In the genomic region with DNA sequence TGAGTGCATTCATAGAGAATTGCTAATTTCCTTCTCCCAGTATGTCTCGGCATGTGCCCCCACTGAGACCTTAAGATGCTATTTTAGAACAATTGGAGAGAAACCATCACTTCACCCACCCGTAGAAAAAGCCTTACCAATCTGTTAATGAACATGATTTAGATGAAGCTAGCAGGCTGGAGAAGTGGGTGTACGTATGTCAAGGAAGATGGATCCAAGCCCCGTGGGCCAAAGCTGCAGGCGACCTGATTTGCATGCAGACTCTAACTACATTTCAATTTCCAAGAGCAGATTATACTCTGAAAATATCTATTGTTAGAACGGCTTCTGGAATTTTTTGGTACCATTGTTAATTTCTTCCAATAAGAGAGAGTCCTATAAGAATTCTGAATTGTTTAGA, we compare ENCODE assay signal across 24 mouse cellular contexts.
A peak's percentile ranks its signal among the peaks of the same experiment; 100 is the strongest.
DNase-seq lines count a peak whose midpoint lies in the region; TF ChIP-seq lines count a peak whose summit lies in the region.
"Had no signal": no experiment of that assay in that cellular context is flagged by ENCODE, and none has a peak within 500 bp of the region (broad histone marks: within the 10 kb centered on the region; RNA-seq: fewer than 3 reads in every experiment).

No protein-coding gene starts in this region.

- peak overlapping the region; percentile 2; the same call in 1 of the 2 replicates for H3K27ac ChIP-seq in layer of hippocampus, adult 2 months
- H3K27ac ChIP-seq: embryonic facial prominence, embryonic 10.5 days; embryonic facial prominence, embryonic 13.5 days; forebrain, embryonic 10.5 days; forebrain, embryonic 13.5 days; heart, adult 2 months; heart, embryonic 10.5 days; hindbrain, embryonic 12.5 days; hindbrain, embryonic 15.5 days had no signal

- 87% methylated on average over 6 of the region's 6 CpGs for WGBS in lung, adult 2 months

- peak; percentile 49 for DNase-seq in layer of hippocampus, adult 11-12 months (ENCODE audit: low spot score)
- no peak for DNase-seq in layer of hippocampus, postnatal 25 days (ENCODE audit: extremely low spot score in 1 of 2, low spot score in 1 of 2)
- DNase-seq in brain, adult 2 months (ENCODE audit: low read depth, low spot score): peak; percentile 61
- DNase-seq in layer of hippocampus, adult 2 months (ENCODE audit: low spot score in 2 of 2): peak; percentile 41 to 66
- DNase-seq in layer of hippocampus, postnatal 36 days: peak; percentile 14 to 21
- DNase-seq in lung, adult 2 months: no peak
- DNase-seq in gastrocnemius, postnatal 10 days: no peak
- DNase-seq: adrenal gland, postnatal 10 days; adrenal gland, postnatal 36 days; B cell, adult 2 months; cerebellum, adult 11-12 months; cerebellum, adult 8-10 months; cerebellum, postnatal 10 days; cerebellum, postnatal 36 days; embryo, embryonic 11 days; gastrocnemius, postnatal 36 days; heart, adult 2 months had no signal

- no peak overlapping the region for H3K4me3 ChIP-seq in layer of hippocampus, adult 2 months
- H3K4me3 ChIP-seq in lung, adult 2 months (replicated peaks; ENCODE audit: extremely low read depth, low read depth, low read length): no peak overlapping the region
- H3K4me3 ChIP-seq: embryonic facial prominence, embryonic 10.5 days; embryonic facial prominence, embryonic 13.5 days; forebrain, embryonic 10.5 days; forebrain, embryonic 13.5 days; heart, adult 2 months; heart, embryonic 10.5 days; hindbrain, embryonic 12.5 days; hindbrain, embryonic 15.5 days had no signal

- H3K4me1 ChIP-seq in lung, adult 2 months (ENCODE audit: control insufficient read depth, insufficient read depth, low read length): no peaks in the 10 kb centered on the region
- H3K4me1 ChIP-seq: embryonic facial prominence, embryonic 10.5 days; embryonic facial prominence, embryonic 13.5 days; forebrain, embryonic 10.5 days; forebrain, embryonic 13.5 days; heart, embryonic 10.5 days; hindbrain, embryonic 12.5 days; hindbrain, embryonic 15.5 days had no signal

- TF ChIP-seq POLR2A in lung, adult 2 months (IDR thresholded peaks at IDR 0.05; ENCODE audit: borderline replicate concordance, extremely low read depth, low read depth, low read length): no peak

- TF ChIP-seq CTCF in layer of hippocampus, adult 2 months (conservative IDR thresholded peaks at IDR 0.05): no peak
- TF ChIP-seq CTCF in lung, adult 2 months (IDR thresholded peaks at IDR 0.05; ENCODE audit: insufficient read depth, low read length): no peak

Comparison
In these comparisons a context has a peak if more than half of its experiments do, and no peak if none do; other contexts are left out.
1. DNase-seq: peak in layer of hippocampus, adult 11-12 months (single experiment), brain, adult 2 months (single experiment), layer of hippocampus, adult 2 months (2 of 2) and layer of hippocampus, postnatal 36 days (2 of 2); none in layer of hippocampus, postnatal 25 days (0 of 2), lung, adult 2 months (single experiment) and gastrocnemius, postnatal 10 days (single experiment).